Mouse (Mus musculus): ENCODE data around the gene BC005537.

DNA sequence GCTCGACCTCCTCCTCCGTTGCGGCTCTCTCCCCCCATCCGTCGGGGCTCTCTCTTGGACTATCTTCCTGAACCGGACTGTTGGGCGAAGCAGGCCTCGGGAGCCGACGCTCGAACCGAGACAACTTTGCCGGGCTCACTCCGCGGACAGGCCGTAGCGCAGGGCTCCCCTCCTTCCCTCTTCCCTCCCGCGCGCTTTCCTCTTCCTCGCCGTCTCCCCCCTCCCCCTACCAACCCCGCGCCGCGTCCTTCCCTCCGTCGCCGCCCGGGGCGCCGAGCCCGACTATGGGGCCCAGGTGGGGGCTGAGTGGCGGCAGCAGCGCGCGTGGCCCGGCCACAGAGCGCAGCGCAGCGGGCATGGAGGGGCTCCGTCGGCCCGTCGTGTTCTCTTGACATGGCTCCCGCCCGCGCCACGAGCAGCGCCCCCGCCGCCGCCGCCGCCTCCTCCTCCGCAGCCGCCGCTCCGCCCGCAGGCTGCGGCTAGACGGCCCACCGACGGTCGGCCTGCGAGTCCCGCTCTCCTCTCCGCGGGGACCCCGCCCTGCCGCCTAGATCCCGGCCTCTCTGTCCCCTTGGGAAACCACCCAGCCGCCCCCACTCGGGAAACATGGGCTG, at the start of gene BC005537:
- no peak for TF ChIP-seq CTCF (IDR thresholded peaks at IDR 0.05; ENCODE audit: extremely low read depth, insufficient read depth, low read length)
- no peak for TF ChIP-seq POLR2A (IDR thresholded peaks at IDR 0.05; ENCODE audit: extremely low read depth, insufficient read depth, low read length)
